Mouse (Mus musculus) liver, postnatal 0 days (tissue): ENCODE measurements around the gene Fcgr2b.

ENCODE experiments used
- CTCF ChIP-seq: sonication (generic); IDR thresholded peaks from 2 replicates; pipeline ENCODE4 v1.5.1; 2016; ENCODE audit warnings: antibody characterized with exemption, low read depth
- EP300 ChIP-seq: IDR thresholded peaks from 2 replicates; pipeline ENCODE4 v1.6.1; 2016; ENCODE audit warnings: antibody characterized with exemption, low read depth, mild to moderate bottlenecking

DNA sequence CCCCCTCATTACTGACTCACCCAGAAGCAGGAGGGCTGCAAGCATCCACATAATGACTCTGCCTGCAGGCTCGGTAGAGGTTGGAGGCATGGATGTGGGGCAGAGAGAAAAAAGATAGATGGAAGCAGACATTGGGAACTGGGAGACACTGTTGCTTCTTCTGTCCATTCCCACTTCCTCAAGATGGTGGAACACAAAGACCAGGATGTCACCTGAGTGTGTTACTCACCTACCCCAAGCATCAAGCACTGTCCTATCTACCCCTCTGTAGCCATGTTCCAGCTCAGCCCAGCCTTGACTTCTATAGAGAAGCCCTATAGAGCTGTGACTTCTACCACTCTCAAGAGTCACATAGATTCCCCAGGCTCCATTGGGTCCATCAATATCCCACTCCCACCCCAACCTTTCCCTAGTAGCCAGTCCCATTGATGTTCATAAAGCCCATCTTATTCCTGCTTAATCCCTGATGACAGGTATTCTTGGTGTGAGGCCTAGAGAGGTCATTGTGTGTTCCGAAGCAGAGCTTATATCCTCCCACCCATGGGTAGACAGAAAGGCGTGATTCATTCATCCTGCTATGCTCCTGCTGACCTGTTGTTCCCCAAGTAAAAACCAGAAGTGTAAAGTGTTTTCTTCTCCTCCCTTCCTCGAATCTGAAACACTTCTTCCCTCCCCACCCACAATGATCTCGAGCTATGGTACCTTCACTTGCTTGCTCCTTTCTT lies 63.3 kb downstream of the Fcgr2b start, which contains the start of gene Fcrlb:
- TF ChIP-seq CTCF (no peak), EP300 (no peak)
